In the genomic region with DNA sequence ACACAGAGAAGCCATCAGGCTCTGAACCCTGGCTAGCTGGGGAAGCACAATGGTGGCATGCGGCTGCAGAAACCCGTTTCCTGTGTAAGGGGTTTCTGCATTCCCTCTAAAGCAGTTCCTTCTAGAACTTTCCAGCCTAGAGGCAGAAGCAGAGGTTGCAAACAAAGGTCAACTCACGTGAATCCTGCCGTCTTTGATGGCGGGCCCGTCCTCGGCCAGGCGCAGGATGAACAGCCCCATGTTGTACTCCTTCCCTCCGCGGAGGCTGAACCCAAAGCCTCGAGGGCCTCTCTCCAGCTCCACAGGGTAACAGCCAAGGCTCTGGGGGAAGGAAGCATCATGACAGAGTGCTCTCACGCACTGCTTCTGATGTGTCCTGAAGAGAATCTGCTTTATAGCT, we compare ENCODE assay signal across 23 mouse cellular contexts.
"Had no signal": no experiment of that assay in that cellular context is flagged by ENCODE, and none has a peak within 500 bp of the region (broad histone marks: within the 10 kb centered on the region; RNA-seq: fewer than 3 reads in every experiment).

No protein-coding gene starts in this region.

- H3K9ac ChIP-seq: heart, embryonic 13.5 days; heart, embryonic 15.5 days; hindbrain, embryonic 14.5 days; intestine, embryonic 15.5 days; kidney, embryonic 15.5 days; limb, embryonic 13.5 days; limb, embryonic 15.5 days; liver, embryonic 12.5 days had no signal

- H3K27me3 ChIP-seq: heart, embryonic 13.5 days; heart, embryonic 15.5 days; intestine, embryonic 15.5 days; kidney, embryonic 15.5 days; limb, embryonic 13.5 days; limb, embryonic 15.5 days; liver, embryonic 12.5 days had no signal

- H3K9me3 ChIP-seq: heart, embryonic 13.5 days; heart, embryonic 15.5 days; intestine, embryonic 15.5 days; kidney, embryonic 15.5 days; limb, embryonic 13.5 days; limb, embryonic 15.5 days; liver, embryonic 12.5 days had no signal

- H3K27ac ChIP-seq: heart, adult 2 months; heart, embryonic 13.5 days; heart, embryonic 15.5 days; hindbrain, embryonic 14.5 days; hindbrain, postnatal 0 days; intestine, embryonic 15.5 days; kidney, embryonic 15.5 days; kidney, postnatal 0 days; limb, embryonic 13.5 days; limb, embryonic 15.5 days; liver, embryonic 12.5 days had no signal

- ATAC-seq: intestine, embryonic 15.5 days; liver, embryonic 12.5 days had no signal

- H3K4me1 ChIP-seq: heart, embryonic 13.5 days; heart, embryonic 15.5 days; intestine, embryonic 15.5 days; kidney, embryonic 15.5 days; limb, embryonic 13.5 days; limb, embryonic 15.5 days; liver, embryonic 12.5 days had no signal

- H3K4me2 ChIP-seq: heart, embryonic 11.5 days; heart, embryonic 13.5 days; heart, embryonic 15.5 days; hindbrain, embryonic 14.5 days; intestine, embryonic 15.5 days; kidney, embryonic 15.5 days; limb, embryonic 13.5 days; limb, embryonic 15.5 days; liver, embryonic 12.5 days had no signal

- H3K4me3 ChIP-seq: heart, adult 2 months; heart, embryonic 13.5 days; heart, embryonic 15.5 days; intestine, embryonic 15.5 days; kidney, embryonic 15.5 days; limb, embryonic 13.5 days; limb, embryonic 15.5 days; liver, embryonic 12.5 days had no signal

- DNase-seq: gastrocnemius, postnatal 14 days; gastrocnemius, postnatal 36 days; heart, adult 11 months; heart, adult 2 months; heart, postnatal 14 days; heart, postnatal 36 days; kidney, adult 11 months; kidney, adult 2 months; kidney, adult 9 months; kidney, postnatal 14 days; kidney, postnatal 36 days; left cerebral cortex, postnatal 4 days had no signal
